Mouse (Mus musculus): Measurements from ENCODE around the gene Fzr1.

Gene Fzr1

DNA sequence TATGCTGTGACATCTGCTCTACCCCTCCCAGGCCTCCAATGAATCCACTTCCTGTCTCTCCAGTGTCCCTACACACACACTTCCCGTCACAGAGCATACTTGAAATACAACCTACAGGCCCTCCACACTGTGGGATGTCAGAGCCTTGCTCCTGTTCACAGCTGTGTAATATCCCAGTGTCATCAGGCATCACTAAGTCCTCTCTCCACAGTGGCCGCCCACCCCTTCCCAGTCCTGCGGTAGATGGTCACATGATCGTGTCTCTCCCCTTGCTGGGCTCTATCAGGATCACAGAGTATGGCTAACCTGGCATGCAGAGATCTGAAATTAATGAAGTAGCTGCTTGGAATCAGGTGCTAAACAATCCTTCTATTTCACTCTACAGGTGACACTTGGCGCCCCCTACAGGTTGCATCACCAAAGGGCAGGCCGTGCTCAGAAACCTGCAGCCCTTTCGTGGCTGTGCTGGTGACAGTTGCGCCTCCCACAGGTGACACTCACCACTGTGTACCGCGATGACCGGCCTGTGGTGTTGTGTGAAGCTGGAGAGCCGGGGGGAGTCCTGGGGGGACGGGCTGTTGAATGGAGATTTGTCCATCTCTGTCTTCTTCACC is 27.4 kb upstream of the Fzr1 start:
- in situ Hi-C loops (cut with MboI; ENCODE audit: low pct_unique_long_range_greater_than_20kb in 1 of 2, low sequenced_read_pairs in 2 of 2, unreplicated experiment in 1 of 2): no loop called here

DNA sequence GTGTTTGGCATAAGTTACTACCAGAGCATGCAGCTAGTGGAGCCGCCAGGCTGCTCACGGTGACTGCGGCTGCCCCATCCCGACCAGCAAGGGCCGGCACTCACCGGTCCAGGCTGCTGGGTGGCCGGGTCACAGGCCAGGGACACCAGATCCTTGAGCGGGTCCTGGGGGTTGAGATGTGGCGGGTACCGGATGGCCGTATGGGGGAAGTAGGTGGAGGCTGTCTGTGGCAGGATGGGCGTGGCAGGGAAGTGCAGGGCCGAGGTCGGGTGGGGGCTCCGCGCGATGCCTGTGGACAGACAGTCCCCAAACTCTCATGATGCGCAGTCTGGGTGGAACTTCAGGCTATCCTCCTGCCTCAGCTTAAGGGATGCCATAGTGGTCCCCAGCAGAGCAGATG is 26.4 kb upstream of the Fzr1 start:
- in situ Hi-C loops (cut with MboI; ENCODE audit: low pct_unique_long_range_greater_than_20kb in 1 of 2, low sequenced_read_pairs in 2 of 2, unreplicated experiment in 1 of 2): no loop called here

DNA sequence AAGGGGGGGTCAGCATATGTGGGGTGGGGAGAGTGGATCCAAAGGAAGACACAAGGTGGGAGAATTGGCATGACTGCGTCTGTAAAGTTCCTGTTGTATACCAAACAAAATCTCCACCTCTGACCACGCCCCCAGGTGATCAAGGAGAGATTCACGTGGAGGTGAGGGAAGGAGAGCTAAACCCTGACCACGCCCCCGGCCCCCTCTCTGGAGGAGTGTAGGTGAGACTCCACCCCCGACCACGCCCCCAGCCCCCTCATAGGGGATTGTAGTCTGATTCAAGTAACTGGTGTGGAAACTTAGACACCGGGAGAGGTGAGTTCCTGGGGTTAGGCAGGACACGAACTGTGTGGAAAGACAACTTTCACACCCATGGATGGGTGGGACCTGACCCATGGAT is 25.8 kb upstream of the Fzr1 start:
- in situ Hi-C loops (cut with MboI; ENCODE audit: low pct_unique_long_range_greater_than_20kb in 1 of 2, low sequenced_read_pairs in 2 of 2, unreplicated experiment in 1 of 2): no loop called here

DNA sequence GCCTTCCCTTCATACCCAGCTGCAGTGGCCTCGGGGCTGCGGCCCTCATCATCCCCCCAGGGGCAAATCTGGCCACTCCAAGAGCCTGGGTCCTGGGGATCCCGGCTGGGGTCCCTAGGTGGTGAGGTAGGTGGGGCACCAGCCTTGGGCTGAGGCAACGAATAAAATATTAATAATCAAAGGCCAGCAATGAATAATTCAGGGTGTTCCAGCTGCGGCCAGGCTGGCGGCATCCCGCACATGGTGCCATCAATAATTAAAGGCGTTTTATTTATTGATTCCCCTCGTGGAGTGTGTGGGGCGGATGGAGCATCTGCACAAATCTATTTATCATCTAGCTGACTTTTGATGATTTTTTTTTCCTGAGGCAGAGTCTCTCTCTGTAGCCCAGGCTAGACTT is 25.2 kb upstream of the Fzr1 start:
- in situ Hi-C loops (cut with MboI; ENCODE audit: low pct_unique_long_range_greater_than_20kb in 1 of 2, low sequenced_read_pairs in 2 of 2, unreplicated experiment in 1 of 2): no loop called here

DNA sequence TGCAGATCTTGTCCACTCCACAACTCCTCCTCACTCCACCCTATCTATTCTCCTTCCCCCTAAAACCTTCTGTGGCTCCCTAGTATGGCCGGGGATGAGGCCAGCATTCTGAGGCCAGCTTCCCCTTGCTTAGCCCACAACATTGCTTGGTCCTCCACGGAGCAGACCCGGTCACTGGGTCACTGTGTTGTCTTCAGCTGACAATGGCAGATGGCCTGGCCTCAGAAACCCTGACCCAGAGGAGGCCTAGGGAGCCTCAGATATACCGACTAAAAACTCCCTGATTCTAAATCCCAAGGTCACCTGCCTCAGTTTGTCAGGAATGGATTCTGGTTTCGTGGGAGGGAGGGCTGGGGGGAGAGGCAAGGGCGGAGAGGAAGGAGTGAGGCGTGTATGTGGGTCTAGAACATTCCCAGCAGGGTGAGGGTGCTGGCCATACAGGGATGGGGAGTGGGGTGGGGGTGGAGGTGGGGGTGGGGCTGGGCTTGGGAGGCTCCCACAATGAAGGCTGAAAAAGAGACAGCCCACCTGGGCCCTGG is 24.0 kb upstream of the Fzr1 start:
- in situ Hi-C loops (cut with MboI; ENCODE audit: low pct_unique_long_range_greater_than_20kb in 1 of 2, low sequenced_read_pairs in 2 of 2, unreplicated experiment in 1 of 2): no loop called here

DNA sequence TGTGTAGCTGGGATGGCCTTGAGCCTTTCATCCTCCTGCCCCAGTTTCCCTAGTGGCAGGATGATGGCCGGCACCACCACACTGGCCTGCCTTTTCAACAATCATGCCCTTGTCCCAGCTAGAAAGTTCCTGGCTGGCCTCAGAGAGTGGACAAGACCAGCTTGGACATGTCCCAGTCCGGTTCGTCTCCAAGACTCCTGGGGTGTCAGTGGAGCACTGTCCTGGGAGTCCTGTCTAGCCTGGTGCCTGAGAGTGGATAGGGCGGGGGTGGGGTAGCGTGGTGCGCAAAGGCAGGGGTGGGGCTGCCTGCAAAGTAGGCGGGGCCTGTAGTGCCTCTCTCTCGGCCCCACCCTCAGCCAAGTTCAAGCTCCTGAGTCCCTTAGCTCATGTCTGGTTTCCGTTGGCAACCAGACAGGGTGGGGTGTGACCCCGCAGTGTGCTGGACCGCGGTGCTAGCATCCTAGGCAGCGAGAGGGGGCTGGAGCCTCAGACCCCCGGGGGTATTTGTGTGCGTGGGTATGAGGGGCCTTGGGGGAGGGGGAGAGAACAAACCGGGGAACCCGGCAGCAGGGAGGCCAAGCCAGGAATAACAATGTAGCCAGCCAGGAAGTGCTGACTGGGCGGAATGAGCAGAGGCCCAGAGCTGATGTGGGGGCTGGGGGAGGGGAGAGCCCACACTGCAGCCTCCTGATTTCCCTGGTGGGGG is 23.4 kb upstream of the Fzr1 start:
- in situ Hi-C loops (cut with MboI; ENCODE audit: low pct_unique_long_range_greater_than_20kb in 1 of 2, low sequenced_read_pairs in 2 of 2, unreplicated experiment in 1 of 2): no loop called here

DNA sequence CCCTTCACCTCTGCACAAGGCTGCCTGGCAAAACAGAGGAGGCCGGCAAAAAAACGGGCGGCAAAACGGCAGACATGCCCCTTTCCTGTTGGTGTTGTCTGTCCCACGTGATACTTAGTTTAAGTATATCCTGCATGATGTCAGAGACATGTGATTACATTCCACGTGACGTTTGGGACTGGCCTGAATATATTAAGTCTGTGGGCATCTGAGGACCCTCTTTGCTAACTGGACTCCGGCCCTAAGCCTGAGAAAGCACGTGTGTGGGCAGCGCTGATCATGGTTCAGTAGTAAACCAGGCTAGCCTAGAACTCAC is 22.8 kb upstream of the Fzr1 start:
- in situ Hi-C loops (cut with MboI; ENCODE audit: low pct_unique_long_range_greater_than_20kb in 1 of 2, low sequenced_read_pairs in 2 of 2, unreplicated experiment in 1 of 2): no loop called here

DNA sequence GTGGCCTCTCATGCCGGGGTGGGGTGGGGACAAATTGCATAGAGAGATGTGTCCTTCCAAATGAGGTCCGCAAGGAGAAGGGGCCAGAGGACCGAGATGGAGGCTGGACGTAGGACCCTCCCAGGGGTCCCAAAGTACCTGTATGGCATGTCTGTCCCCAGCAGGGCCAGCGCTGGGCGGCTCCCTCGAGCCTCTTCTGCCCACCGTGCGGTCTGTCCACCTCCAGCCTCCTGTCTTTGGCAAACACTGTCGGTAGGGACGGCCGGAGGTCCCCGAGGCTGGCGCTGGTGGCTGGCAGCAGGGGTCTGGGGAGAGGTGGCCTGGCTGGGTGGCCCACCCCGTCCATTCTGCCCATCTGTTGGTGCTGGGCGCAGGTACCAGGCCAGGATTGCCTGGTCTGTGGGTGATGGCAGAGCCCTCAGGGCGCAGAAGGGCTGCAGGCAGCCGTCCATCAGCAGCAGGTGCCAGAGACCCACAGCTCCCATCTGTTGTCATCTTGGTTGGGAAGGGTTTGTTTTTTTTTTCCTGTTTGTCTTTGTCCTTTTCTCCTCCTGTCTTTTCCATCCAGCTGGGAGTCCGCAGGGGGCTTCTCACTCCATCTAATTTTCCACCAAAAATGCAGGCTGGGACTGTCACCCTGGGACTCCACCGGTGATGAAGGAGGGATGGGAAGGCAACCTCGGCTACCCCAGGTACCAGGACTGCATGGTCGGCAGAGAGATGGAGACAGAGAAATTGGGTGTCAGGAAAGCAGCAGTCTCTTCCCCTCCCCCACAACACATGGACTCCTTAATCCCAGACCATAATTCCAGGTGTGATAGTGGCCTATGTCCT is 22.3 kb upstream of the Fzr1 start:
- in situ Hi-C loops (cut with MboI; ENCODE audit: low pct_unique_long_range_greater_than_20kb in 1 of 2, low sequenced_read_pairs in 2 of 2, unreplicated experiment in 1 of 2): no loop called here

DNA sequence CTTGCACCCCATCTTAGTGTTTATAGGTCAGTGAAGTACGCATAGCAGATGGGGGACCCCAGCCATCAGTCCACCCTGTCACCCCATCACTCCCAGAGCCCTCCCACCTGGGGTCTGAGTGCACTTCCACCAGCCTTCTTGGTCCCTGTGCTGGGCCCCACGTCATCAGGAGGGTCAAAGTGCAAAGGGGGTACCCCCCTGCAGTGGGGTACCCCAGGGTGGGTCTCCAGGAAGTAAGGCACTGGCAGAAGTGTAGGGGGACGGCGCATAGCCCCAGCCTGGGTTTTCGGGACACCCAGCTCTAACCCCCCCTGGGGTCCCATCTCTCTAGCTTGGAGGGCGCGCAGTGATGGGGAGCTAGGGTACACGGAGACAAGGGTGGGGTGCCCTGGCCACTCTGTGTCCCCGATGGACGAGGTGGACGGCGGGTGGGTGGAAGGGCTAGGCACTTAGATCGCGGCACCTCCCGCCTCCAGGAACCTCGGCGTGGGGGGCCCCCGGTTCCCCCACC is 21.5 kb upstream of the Fzr1 start:
- in situ Hi-C loops (cut with MboI; ENCODE audit: low pct_unique_long_range_greater_than_20kb in 1 of 2, low sequenced_read_pairs in 2 of 2, unreplicated experiment in 1 of 2): loop anchor here (5.0 kb wide), 2 partner anchors 52 to 127 kb away; no protein-coding TSS in a partner anchor

DNA sequence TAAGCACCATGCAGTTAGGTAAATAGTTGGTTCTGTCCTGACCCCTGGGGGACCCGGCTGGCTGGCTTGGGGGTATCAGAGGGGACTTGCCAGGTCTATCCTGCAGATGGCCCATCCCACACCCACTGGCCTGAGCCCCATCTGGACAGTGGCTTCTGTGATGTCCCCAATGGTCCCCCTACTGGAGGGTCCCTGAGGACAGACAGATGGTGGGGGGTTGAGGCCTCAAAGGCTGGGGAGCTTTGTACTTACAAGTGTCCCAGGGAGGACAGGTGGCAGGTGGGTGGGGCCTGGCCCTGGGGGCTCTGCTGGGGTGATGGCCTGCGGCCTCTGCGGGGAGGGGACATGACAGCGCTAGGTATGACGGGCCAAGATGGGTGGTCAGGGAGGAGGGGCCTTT is 21.0 kb upstream of the Fzr1 start:
- in situ Hi-C loops (cut with MboI; ENCODE audit: low pct_unique_long_range_greater_than_20kb in 1 of 2, low sequenced_read_pairs in 2 of 2, unreplicated experiment in 1 of 2): loop anchor here (5.0 kb wide), 2 partner anchors 53 to 128 kb away; no protein-coding TSS in a partner anchor

DNA sequence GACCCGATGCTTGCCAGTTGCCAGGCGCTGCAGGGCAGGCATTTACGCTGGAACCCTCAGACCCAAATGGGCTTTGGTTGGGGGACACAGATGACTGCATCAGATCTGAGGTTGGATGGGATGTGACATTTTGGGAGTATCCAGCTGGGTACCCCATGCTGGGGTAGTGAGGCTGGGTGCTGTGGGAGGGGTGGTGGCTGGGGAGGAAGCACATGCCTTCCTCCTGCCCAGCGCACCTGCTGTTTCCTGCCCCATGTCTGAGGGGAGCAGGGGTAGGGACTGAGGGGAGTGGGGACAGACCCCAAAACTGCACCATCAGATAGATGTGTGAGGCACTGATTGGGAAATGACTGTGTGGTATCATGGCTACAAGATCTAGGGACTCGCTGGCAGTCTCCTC is 18.4 kb upstream of the Fzr1 start:
- in situ Hi-C loops (cut with MboI; ENCODE audit: low pct_unique_long_range_greater_than_20kb in 1 of 2, low sequenced_read_pairs in 2 of 2, unreplicated experiment in 1 of 2): loop anchor here (5.0 kb wide), 2 partner anchors 56 to 131 kb away; no protein-coding TSS in a partner anchor

DNA sequence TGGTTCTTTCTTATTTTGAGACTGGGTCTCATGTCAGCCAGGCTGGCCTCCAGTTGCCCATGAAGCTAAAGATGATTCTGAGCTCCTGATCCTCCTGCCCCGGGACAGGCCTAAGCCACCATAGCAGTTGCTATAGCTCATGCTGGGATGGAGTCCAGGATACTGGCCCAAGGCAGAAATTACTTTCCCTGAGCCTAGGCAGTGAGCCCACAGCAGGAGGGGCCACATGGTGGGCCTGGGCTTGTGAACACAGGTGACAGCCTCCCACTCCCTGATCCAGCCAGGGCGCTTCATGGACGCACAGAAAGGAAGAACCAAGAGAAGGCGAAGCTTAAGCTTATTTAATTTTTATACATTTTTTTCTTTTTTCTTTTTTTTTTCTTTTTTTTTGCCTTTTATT is 17.5 kb upstream of the Fzr1 start:
- in situ Hi-C loops (cut with MboI; ENCODE audit: low pct_unique_long_range_greater_than_20kb in 1 of 2, low sequenced_read_pairs in 2 of 2, unreplicated experiment in 1 of 2): loop anchor here (5.0 kb wide), 2 partner anchors 56 to 131 kb away; no protein-coding TSS in a partner anchor

DNA sequence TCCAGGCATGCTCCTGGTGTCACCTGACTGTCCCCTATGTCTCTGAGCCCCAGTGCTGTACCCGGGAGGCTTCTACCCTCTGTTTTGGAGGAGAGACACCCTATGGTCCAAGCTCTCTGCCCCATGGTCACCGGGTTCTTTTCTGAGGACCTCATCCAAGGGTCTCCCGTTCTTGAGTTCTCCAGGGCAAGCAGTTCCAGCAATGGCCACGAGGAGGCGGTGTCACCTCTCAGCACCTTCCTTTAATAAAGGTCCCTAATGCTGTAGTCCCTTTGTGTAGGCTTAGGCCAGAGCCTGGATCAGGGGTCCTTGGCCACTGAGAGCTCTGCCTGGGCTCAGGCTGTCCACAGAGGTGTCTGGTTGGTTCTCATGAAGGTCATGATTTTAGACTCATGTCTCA is 16.8 kb upstream of the Fzr1 start:
- in situ Hi-C loops (cut with MboI; ENCODE audit: low pct_unique_long_range_greater_than_20kb in 1 of 2, low sequenced_read_pairs in 2 of 2, unreplicated experiment in 1 of 2): loop anchor here (5.0 kb wide), 2 partner anchors 57 to 132 kb away; no protein-coding TSS in a partner anchor

DNA sequence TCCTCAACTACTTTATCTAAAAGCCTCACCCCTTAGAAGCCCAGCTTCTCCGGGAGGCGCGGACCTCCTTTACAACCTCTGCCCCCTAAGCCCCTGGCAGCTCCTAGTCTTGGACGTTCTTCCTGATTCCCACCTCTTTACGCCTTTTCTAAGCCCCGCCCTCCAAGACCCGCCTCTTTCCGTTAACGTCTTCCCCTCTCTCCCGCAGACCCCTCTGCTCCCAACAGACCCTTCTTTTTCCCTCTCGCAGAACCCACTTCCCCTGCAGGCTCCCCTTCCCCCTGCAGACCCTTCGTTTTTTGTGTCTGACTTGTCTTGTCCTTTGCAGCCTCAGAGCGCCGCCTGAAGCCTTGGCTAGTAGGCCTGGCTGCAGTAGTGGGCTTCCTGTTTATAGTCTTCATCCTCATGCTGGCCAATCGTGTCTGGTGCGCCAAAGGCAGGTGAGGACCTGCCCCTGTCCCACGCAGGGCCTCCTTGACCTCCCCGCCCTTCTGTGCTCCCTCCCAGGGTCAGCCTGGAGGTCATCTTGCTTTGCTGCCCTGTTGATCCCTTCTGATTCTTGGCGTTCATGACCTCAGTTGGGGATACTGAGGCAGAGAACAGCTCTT is 15.2 kb upstream of the Fzr1 start:
- in situ Hi-C loops (cut with MboI; ENCODE audit: low pct_unique_long_range_greater_than_20kb in 1 of 2, low sequenced_read_pairs in 2 of 2, unreplicated experiment in 1 of 2): loop anchor here in 1 of 2 experiments (5.0 kb wide), 1 partner anchor 59 kb away; no protein-coding TSS in a partner anchor

DNA sequence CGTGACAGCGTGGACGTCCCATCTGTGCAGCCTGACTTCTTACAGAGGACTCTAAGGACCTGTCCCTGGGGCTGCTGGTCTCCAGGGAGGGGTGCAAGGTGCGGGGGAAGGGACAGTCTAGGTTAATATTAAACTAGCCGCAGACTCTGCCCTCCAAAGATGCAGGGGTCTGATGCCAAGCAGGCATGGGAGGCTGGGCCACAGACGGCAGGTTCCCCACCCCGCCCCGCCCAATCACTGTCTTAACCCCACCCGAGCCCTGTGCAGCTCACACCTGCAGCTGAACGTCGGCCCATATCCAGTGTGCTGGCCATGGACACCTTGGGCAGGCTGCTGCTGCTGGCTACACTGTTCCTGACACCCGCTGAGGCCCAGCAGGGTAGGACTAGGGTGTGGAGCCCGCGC is 14.5 kb upstream of the Fzr1 start, which contains the start of gene Smim24:
Gene Smim24 (plus strand): TSS at position 271 of the 405 bp plus-strand sequence.
- in situ Hi-C loops (cut with MboI; ENCODE audit: low pct_unique_long_range_greater_than_20kb in 1 of 2, low sequenced_read_pairs in 2 of 2, unreplicated experiment in 1 of 2): loop anchor here in 1 of 2 experiments (5.0 kb wide), 1 partner anchor 60 kb away; no protein-coding TSS in a partner anchor

DNA sequence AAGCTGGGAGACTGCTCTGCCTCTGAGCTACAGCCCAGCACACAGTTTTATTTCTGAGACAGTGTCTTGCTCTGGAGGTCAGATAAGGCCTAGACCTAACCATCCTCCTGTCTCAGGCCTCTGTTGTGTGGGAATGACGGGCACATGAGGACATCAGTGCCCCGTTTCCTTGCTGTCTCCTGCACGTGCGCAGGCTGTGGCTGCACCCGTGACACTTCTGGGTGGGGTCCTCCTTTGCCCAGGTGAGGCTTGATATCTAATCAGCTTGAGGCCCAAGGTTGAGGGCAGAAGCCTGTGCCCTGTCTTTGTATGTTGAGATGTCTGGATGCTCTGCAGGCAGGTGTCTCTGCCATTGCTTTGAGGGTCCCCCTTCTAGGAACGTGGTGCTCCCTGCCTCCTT is 14.0 kb upstream of the Fzr1 start:
- in situ Hi-C loops (cut with MboI; ENCODE audit: low pct_unique_long_range_greater_than_20kb in 1 of 2, low sequenced_read_pairs in 2 of 2, unreplicated experiment in 1 of 2): loop anchor here in 1 of 2 experiments (5.0 kb wide), 1 partner anchor 60 kb away; no protein-coding TSS in a partner anchor

DNA sequence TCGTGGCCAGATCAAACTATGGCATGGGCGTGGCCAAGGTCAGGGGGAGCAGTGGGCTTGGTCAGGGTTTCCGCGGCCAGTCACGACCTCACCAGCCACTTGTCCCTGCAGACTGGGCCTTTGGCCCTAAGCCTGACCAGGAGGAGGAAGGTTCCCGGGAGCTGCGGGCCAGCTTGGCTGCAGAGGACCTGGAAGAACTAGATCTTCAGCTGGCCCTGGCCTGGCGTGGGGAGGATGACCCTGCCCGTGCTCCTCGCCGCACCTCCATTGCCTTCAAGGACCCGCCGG is 12.3 kb upstream of the Fzr1 start:
- in situ Hi-C loops (cut with MboI; ENCODE audit: low pct_unique_long_range_greater_than_20kb in 1 of 2, low sequenced_read_pairs in 2 of 2, unreplicated experiment in 1 of 2): loop anchor here in 1 of 2 experiments (5.0 kb wide), 1 partner anchor 62 kb away; no protein-coding TSS in a partner anchor

All from mouse embryonic stem cell (cell line).